Mouse (Mus musculus) thymus, postnatal 10 days (tissue): ENCODE measurements at regions not wholly inside any gene's neighbourhood (a gene's known extent, or its start where the extent isn't known, plus 50 kb on each side); places are given as distances from the start of the nearest gene placed in this dataset.

Experiments used
- DNase-seq, 2 experiments: peaks; one replicate each; pipeline ENCODE4 v3.0.0; 2021; ENCODE audit warnings: low spot score in 2 of 2

DNA sequence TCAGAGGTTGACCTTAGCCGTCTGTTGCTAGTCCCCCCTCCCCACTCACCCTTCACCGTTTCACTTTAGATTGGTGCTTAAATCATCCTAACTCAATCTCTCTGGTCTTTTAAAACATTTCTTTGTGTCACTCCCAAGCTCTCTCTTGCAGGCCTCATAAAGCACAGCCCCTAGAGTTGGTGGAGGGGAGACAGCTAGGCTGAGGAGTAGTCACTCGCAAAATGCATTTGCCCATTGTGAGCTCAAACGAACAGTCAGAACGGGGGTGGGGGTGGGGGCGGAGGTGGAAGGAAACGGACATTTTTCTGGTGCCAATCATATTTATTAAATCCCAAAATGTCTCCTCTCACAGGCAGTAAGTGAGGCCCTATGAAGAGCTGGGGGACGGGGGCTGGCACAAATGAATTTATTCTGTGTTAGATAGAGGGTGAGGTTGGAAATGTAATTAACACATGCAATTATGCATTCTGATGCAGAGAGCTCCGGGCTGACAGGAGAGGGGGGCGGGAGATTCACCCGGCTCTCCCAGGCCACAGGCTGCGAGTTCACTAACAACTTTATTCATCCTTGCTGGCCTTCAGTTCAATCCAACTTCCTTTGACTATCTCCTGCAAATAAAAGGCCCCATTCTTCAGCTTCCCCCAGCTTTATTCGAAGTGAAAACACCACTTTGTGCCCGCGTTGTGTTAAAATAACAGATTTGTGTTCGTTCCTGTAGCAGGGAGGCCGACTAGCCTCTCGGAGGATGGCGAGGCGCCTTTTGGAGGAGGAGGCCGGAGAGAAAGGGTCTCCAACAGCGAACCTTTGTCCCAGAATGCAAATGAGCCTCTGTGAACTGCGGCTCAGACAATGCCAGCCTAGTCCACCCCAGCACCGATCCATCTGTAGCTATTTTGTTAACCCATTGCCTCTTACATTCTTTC is 223.7 kb upstream of the Irx5 start:
- no peak for DNase-seq

DNA sequence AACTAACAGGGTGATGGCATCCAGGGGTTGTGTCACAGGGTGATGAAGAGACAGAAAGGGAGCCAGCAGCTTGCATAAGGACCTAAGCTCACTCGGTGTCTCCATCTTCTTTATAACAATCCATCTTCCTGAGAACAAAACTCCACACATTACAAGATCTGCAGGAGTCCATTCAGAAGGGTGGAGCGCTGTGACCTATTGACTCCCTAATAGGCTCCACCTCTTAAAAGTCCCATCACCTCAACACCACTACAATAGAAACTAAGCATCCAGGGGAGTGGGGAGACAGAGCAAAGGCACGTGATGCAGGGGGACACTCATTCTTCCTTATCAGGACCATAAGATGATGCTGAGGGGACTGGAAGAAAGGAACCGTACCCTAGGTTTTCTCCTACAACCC is 224.5 kb upstream of the Irx5 start:
- no peak for DNase-seq

DNA sequence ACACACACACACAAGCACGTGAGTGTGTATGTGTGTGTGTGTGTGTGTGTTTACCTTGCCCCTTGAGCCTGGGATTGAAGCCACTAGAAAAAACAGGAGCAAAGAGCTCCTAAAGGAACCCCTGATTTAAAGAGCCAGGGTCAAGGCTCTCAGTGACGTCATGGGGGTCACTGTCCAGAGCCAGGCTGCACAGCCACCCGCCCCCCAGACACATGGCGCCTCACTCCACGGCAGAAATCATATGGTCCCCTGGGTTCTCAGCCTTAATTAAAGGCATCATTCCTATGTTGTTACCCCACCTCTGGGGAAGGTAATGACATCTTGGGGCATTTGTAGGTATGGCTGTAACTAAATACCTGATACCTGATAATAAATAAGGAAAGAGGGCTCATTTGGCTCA is 224.9 kb upstream of the Irx5 start:
- DNase-seq: no peak

DNA sequence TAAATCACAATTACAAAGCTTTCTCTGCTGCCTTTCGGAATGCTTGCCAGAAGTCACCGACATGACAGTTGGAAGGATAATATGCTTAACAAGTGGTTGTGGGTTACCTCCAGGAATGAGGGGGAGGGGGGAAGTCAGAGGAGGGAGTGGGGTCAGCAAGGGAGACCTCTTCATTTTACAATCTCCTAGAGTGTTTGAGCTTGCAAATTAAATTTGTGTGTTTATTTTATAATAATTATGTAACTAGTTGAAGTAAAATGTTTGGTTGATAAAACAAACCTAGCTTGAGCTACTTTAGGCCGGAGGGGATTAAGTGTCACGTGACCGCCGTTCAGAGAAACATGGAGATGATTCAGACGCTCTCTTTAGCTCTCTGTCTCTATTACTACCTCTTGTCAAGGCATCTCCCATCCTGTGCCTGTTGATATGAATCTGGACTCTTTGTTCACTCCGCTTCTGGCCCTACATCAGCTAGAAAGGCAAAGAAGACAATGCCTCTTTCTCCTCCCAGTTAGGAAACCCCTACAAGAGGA is 227.3 kb upstream of the Irx5 start:
- no peak for DNase-seq

DNA sequence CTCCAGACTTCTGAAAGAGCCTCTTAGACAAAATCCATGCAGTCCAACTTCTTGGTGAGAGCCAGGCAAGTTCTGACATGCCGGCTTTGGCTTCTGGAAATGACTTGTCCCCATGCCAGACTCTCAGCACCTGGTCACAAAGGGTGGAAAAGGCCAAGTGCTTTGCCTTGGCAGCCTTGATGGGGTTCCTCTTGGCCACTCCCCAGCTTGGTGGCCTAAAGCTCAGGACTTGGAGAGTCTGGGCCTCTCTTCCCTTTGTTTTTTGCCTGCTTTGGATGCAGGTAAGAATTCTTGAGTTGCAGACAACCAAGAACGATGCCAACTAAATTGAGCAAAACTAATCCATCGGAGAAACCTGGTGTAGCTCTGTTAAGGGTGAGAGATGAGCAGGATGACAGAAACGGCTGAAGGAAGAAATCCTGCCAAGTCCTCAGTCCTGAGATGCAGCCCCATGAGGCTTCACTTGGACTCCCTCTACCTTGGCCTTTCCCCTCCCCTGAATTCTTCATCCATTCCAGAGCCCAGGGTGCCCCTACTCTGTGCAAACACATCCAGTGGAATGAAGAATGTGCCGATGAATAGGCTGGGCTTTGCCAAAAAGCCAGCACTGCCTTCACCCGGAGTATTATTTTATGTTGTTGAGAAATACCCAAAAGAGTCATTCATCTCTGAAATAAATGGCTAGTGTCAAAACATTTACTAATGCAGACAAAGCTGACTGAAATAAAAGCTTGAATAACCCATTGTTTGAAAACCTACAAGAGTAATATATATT is 228.0 kb upstream of the Irx5 start:
- DNase-seq: no peak

DNA sequence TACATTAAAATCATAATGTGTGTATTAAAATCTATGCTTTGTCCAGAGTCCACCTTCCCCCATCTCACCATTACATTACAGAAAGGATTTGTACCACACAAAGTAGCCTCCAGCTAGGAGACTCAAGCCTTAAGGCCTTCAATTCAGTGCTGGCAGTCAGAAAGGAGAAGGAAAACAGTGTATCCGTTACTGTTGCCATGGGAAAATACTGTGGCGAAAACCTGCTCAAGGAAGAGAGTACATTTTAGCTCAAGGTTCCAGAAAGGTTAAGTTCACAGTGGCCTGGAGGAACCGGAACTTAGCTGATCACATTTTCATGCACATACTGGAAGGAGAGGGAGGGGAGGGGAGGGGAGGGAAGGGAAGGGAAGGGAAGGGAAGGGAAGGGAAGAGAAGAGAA is 231.8 kb upstream of the Irx5 start:
- no peak for DNase-seq

DNA sequence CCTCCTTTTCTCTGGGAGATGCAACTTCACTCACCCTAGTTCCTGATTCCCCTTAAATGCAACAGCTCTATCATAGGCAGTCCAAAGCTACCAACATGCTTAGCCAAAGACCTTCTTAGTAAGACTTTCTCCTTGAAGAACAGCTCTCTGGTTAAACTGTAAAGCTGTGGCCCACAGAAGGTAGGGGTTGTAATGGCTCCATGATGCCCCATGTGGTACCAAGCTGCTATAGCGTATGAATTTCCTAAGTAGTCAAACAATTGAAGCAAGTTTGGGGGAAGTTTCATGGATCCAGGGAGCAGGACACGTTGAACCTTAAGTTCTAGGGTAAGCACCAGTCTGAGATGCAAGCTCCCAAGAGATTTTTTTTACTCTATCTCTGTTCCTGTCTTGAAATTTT is 236.1 kb upstream of the Irx5 start:
- DNase-seq: no peak

DNA sequence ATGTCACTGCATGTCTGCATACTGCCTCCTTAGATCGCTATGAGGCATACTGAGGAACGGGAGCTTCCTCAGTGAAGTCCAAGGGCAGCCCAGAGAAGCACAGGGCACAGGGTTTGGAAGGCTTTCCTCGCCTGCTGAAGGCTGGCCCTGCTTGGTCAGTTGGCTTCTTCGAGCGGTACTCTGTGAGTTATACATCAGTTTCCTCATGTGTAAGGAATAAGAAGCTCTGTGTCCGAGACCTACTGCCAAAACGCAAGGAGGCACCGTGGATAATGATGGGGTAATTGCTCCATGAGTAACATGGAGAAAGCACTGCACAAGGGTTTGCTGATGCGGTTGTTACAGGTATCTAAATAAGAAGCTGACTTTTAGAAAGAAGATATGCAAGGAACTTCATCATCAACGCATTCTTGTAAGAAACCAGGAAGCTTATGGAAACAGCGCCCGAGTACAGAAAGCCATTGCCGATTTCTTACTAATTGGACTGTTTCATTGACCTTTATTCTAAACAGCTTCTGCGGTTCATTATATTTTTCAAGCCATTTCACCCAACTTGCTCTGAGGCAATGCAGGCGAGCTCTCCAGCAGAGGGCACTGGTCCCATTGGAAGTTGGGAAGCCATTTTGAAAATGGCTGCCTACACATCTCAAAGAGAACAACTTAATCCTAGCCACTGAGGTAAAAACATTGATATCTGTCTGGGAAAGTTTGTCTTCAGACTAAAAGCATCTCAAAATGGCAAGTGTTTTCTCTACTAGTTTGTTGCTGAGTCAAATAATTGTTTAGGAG is 241.8 kb upstream of the Irx5 start:
- no peak for DNase-seq

DNA sequence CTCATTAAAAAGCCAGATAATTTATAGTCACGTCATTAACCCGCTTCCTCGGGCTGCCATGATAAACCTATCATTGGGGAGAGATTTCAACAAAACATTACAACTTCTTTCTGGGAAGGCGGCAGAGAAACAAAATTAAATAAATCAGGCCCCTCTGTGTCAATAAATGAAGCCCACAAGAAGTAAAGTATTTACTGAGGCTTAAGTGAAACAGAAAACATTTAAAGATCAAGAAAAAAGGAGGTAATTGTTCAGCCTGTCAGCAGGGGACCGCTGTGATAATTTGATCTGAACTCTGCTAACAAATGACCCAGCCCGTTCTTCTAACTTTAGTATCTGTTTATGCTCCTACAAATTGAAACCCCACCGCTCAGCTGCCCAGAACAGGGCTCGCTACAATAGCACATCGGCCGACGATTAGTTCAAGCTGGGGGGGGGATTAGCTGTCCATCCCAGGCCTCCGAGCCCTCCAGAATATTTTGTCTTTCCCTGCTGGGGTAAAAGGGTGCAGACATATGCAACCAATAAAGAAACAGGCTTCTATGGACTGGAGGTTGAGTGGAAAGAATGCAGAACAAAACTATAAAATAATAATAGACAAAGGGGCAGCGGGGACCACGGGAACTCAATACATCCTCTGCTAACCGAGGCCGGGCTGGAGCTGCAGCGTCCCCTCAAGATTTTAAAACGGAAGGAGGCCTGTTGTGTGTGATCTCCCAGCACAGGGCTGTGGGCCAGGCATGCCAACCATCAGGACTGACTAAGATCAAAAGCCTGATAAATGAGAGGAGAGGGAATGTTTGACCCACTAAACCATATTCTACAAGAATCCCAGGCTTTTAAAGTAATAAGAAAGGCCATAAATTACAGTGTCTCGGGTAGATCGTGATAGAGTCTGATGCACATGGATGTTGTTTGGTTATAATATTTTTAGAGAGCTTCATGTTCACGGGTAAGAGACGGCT is 242.8 kb upstream of the Irx5 start:
- no peak for DNase-seq

DNA sequence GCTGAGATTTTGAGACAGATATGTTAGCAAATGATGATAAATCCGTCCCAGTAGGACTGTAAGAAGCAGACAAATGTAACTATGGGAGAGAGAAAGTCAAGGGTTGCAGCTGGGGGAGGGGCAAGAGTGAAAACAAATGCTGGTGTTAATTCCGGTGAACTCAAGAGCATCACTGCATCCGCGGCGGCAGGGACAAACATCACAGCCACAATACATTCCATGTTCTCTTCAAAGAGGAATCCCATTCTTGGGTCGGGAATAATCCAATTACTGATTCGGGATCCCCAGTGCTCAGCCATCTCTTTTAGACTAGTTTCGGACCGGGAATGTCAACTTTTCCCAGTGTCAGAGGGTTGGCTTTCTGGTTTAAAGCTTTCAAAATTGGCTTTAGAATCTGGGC is 243.5 kb upstream of the Irx5 start:
- no peak for DNase-seq

DNA sequence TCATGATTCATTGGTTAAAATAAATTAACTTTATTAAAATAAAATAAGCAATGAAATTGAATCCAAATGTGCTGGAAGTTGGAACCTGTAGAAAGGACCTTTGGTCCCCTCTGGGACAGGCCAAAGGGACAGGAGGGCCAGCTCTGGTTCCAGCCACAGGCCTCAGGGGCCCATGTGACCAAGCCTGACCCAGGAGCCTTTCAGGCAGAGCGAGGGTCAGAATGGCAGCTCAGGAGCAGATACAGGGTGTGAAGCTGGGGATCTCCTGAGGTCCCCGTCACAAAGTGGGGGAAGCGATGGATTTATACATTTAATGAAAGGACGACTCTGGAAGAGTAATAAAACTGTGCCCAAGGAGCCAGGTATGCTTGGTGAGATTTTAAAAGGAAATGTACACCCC is 244.0 kb upstream of the Irx5 start:
- DNase-seq: no peak

DNA sequence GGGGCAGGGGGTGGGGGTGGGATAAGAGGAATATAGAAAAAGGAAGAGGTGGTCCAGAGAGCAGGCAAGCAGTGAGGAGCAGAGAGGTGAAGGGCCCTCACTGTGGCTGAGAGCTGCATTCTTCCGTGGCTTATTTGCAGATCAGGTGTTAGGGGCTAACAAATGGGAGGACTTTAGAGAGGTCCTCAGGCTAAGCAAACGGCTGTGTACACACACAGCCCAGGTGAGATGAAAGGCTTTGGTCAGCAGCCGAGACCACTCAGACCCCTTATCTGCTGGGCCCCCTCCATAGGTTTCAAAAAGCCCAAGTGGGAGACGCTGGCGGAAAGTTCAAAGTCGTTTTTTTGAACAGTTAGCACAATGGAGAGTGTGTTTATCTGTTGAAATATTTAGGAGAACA is 252.9 kb upstream of the Irx5 start:
- DNase-seq: no peak

DNA sequence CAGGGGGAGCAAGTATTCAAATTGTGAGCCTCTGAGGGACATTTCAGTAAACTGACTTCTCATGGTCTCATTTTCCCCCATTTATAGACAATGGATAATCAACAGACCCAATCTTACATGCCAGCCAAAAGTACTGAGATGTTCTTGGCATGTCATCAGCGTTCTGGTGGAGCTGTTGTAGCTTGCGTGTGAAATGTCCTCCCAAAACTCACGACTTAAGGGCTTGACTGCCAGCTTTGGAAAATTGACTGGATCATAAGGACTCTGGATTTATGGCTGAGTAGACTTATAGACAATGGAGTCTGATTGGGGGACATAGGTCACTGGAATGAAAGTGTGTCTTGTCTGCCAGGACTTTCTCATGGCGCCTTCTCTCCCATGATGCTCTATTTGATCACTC is 254.9 kb upstream of the Irx5 start:
- DNase-seq: no peak

DNA sequence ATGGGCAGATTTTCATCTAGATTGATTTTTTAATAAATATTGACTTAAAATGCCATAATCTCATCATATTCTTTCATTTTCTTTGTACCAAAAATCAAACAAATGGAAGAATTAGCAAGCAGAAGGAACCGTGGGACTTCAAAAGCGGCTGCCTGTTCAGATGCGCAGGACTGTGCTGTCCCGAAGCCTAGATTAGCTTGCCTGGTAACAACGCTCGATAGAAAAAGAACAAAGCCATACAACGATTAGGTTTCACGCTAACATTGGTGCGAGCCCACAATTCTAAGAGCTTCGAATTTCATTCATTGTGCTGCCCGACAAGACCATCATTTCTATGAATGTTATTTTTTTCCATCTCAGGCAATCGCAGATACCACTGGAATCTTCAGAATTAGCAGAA is 262.1 kb upstream of the Irx5 start:
- DNase-seq: no peak

DNA sequence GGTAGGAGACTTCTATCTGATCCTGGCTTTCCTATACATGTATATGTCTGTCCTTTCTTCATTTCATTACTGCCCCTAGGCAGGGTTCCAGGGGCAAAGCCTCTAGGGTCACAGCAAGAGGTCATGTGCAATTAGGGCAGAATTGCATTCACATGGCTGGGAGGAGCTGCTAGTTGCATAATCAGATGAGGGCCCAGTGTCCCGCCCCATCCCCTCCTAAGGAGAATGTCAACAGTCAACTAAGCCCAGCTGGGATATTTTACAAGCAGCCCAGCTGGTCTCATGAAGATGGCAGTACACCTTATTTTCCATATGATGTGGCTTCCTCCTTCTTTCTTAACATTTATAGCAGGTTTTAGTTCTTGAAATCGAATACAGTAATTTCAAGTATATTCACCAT is 273.3 kb upstream of the Irx5 start:
- DNase-seq: no peak

DNA sequence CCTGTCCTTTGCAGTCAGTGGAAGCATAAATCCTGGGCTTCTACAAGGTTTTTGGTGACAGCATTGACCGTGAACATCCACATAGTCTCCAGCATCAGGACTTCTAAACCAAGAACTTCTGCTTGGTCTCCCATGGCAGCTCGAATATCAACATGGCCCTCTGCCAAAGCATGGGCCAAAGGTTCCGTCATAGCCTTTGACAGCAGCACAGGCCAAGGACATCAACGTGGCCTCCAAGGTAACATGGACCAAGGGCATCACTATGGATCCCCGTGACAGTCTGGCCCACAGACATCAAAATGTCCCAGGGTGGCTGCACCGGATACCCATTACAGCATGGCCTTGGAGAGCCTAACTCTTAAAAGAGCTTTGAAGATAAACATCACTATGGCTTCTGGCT is 275.5 kb upstream of the Irx5 start:
- DNase-seq: no peak

DNA sequence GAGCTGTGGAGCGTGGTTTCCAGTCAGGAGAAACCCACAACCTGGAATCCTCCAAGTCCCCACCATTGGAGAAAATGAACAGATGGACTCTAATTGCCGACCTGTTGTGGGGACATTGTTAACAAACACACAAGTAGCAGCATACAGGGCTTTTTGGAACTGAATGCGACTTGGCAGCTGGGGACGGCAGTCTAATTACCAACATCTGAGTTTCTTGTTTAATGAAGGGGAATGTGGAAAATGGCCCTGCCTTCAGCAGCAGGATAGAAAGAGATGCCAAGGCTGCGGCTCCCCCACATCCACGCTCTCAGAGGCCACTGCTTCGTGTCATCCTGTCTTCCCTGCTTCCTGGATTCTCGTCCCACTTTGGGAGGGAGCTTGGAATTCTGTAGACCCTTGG is 276.6 kb upstream of the Irx5 start:
- DNase-seq: no peak

DNA sequence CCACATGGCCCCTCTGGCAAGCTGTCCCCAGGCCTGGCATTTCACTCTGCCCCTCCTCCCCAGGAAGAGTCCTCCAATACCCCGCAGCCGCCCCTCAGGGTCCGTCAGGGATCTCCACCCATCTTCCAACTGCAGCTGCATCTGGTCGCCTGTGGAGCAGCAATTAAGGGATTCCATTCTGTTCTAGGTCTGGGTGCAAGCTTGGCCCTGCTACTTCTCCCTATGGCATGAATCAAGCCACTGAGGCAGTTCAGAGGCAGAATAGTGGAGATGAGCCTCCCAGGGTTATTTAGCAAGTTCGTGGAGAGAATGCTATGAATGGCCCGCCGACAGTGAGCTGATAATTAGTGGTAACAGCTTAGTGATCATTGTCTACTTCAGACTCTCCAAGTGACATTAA is 275.7 kb upstream of the Irx3 start:
- DNase-seq: no peak

DNA sequence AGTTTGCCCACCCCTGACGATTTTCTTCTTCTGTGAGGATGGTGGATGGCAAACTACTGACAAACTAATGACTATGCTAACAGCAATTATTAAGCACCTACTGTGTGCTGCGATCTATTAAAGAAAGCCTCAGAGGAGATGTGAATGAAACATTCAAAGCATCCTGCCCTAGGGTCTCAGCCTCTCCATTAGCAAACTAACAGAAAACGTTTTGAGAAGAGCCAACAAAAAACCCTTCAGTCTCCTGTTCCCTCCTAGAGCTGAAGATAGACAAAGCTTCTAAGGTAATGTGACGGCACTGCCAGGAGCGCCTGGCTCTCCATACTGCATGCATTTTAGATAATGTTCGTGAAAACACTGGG is 270.4 kb upstream of the Irx3 start:
- no peak for DNase-seq

DNA sequence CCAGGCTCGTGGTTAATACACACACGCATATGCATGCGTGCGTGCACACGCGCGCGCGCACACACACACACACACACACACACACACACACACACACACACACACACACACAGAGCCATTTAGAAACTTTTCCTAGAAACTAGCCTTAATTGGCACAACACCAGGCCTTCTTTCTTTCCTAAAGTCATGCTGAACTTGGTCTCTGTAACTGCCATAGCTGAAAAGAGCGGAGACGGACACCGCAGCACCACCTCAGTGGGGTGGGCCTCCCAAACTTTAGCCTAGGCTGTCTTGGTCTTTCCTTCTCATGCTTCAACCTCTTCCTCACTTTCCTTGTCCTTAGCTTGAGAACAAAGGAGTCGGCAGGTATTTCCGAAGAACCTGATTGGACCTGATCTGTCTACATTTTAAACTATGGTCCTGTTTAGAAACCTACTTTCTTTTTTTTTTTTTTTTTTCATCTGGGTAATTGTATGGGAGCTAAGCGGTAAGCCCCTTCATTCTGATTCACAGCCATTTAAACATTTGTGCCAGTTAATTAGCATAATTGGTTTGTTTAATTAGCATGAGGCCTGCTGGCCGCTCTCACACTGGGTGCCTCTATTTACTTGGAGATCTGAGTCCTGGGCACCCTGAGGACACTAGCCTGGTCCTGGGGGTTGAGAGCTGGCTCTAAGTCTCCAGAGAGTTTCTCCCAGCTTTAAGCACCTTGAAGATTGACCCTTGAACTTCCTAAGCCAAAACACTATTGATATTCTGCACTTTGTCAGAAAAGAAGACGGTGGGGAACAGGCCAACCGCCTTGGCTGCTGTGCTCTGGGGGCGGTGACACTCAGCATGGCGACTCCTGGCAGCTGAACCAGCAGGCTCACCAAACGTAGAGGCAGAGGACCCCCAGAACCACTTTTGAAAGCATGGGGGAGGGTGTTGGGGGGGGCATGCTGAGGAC is 269.7 kb upstream of the Irx3 start:
- no peak for DNase-seq
